Mouse (Mus musculus) MEL (cell line): ENCODE data around the gene Anks1.

Experiments used
- BHLHE40 ChIP-seq: IDR thresholded peaks from 2 replicates; pipeline ENCODE4 v1.6.1; 2012; ENCODE audit warnings: low read depth, mild to moderate bottlenecking, inconsistent platforms, low read length, improper control_type of control experiment, borderline replicate concordance
- CTCF ChIP-seq, 3 experiments: IDR thresholded peaks in 2 of 3; conservative IDR thresholded peaks in 1 of 3; 2 replicates each; pipeline ENCODE4 v1.5.1; 2011 to 2012; ENCODE audit warnings: low read length in 3 of 3, low read depth in 2 of 3, mild to moderate bottlenecking in 2 of 3, improper control_type of control experiment in 1 of 3, inconsistent platforms in 1 of 3, mixed read lengths in 1 of 3, moderate library complexity in 1 of 3; ENCODE audit not compliant: control insufficient read depth in 1 of 3, insufficient read depth in 1 of 3, poor library complexity in 1 of 3, severe bottlenecking in 1 of 3
- GABPA ChIP-seq: IDR thresholded peaks from 2 replicates; pipeline ENCODE4 v1.6.1; 2012; ENCODE audit warnings: low read depth, mild to moderate bottlenecking, inconsistent platforms, low read length, improper control_type of control experiment, moderate library complexity
- KAT2A ChIP-seq: conservative IDR thresholded peaks from 2 replicates; pipeline ENCODE4 v1.6.1; 2012; ENCODE audit warnings: low read depth, low read length, improper control_type of control experiment, inconsistent platforms
- MAZ ChIP-seq: IDR thresholded peaks from 2 replicates; pipeline ENCODE4 v1.6.1; 2012; ENCODE audit warnings: low read depth, mild to moderate bottlenecking, inconsistent platforms, low read length, improper control_type of control experiment
- MEF2A ChIP-seq: IDR thresholded peaks from 2 replicates; pipeline ENCODE4 v1.6.1; 2014; ENCODE audit warnings: low read depth, mild to moderate bottlenecking, inconsistent platforms, low read length, improper control_type of control experiment; ENCODE audit not compliant: poor library complexity, insufficient replicate concordance, severe bottlenecking; ENCODE audit errors: extremely low read depth
- NELFE ChIP-seq: IDR thresholded peaks from 2 replicates; pipeline ENCODE4 v1.6.1; 2011; ENCODE audit warnings: low read depth, low read length, improper control_type of control experiment
- NRF1 ChIP-seq: IDR thresholded peaks from 2 replicates; pipeline ENCODE4 v1.6.1; 2014; ENCODE audit warnings: low read depth, mild to moderate bottlenecking, inconsistent platforms, low read length, improper control_type of control experiment, moderate library complexity; ENCODE audit not compliant: poor library complexity, insufficient read depth, severe bottlenecking
- TBP ChIP-seq: IDR thresholded peaks from 2 replicates; pipeline ENCODE4 v1.8.0; 2011; ENCODE audit warnings: low read depth, low read length, improper control_type of control experiment
- USF1 ChIP-seq: IDR thresholded peaks from 2 replicates; pipeline ENCODE4 v1.6.1; 2014; ENCODE audit warnings: low read depth, mild to moderate bottlenecking, inconsistent platforms, low read length, improper control_type of control experiment, moderate library complexity

DNA sequence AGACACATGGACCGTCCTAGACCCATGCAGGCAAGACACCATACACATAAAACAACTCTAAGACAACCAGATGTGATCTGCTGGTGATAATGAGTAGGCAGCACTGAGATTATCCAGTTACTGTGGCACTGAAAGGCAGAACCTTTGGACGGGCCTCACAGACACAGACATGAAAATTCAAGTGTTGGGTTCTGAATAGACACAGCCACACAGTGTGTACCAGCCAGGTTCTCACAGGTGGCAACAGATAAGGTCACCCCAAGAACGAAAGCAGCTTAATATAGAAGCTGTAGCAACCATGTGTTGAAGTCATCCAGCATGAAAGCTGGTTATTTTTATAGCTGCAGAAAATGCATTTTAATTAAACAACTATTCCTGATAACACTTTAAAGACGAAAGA is 64.2 kb downstream of the Anks1 start:
- no peak for TF ChIP-seq USF1
- TF ChIP-seq CTCF (IDR thresholded peaks at IDR 0.05 in 2 of 3, conservative IDR thresholded peaks at IDR 0.05 in 1 of 3; ENCODE audit: control insufficient read depth in 1 of 3, insufficient read depth in 1 of 3, low read depth in 2 of 3, low read length in 3 of 3, poor library complexity in 1 of 3, severe bottlenecking in 1 of 3), result no peak
- no peak for TF ChIP-seq GABPA
- no peak for TF ChIP-seq MAZ
- TF ChIP-seq BHLHE40, result no peak
- no peak for TF ChIP-seq KAT2A
- TF ChIP-seq NRF1, result no peak
- TF ChIP-seq TBP, result no peak
- TF ChIP-seq NELFE, result no peak
- TF ChIP-seq MEF2A, result no peak
